Mouse (Mus musculus) ovary, adult 18-20 months (tissue): ENCODE measurements around the gene Eya4.

Source experiments
- DNase-seq: peaks from one replicate; pipeline ENCODE4 v3.0.0; 2022; ENCODE audit warnings: low spot score, mixed read lengths

Eya4 gene

GRCm38 (mm10) chr10:23230863-23231262 lies 119.7 kb downstream of the Eya4 start:
- DNase-seq = no peak

GRCm38 (mm10) chr10:23223336-23223735 lies 127.2 kb downstream of the Eya4 start:
- no peak for DNase-seq

GRCm38 (mm10) chr10:23220432-23220831 lies 130.2 kb downstream of the Eya4 start:
- no peak for DNase-seq

GRCm38 (mm10) chr10:23216815-23217214 lies 133.8 kb downstream of the Eya4 start:
- DNase-seq = no peak

GRCm38 (mm10) chr10:23211381-23211780 lies 139.2 kb downstream of the Eya4 start:
- no peak for DNase-seq

GRCm38 (mm10) chr10:23203885-23204284 lies 146.7 kb downstream of the Eya4 start:
- peak; percentile 5 for DNase-seq

GRCm38 (mm10) chr10:23203144-23203838 lies 147.3 kb downstream of the Eya4 start:
- DNase-seq = no peak

GRCm38 (mm10) chr10:23202591-23202990 lies 148.0 kb downstream of the Eya4 start:
- DNase-seq = no peak

- no peak for DNase-seq
Measured at GRCm38 (mm10) chr10:23198251-23198650, 152.3 kb downstream of the Eya4 start.

- DNase-seq = no peak
Measured at GRCm38 (mm10) chr10:23196336-23196735, 154.2 kb downstream of the Eya4 start.

GRCm38 (mm10) chr10:23195337-23195736 lies 155.2 kb downstream of the Eya4 start:
- DNase-seq = no peak

GRCm38 (mm10) chr10:23189836-23190235 lies 160.8 kb downstream of the Eya4 start:
- DNase-seq = no peak

GRCm38 (mm10) chr10:23185391-23185790 lies 165.2 kb downstream of the Eya4 start:
- no peak for DNase-seq

- DNase-seq = no peak
Measured at GRCm38 (mm10) chr10:23181572-23182493, 168.8 kb downstream of the Eya4 start.

- no peak for DNase-seq
Measured at GRCm38 (mm10) chr10:23179285-23179684, 171.3 kb downstream of the Eya4 start.

GRCm38 (mm10) chr10:23177347-23178046 lies 173.1 kb downstream of the Eya4 start:
- DNase-seq = no peak

GRCm38 (mm10) chr10:23176666-23177346 lies 173.8 kb downstream of the Eya4 start:
- no peak for DNase-seq

GRCm38 (mm10) chr10:23171541-23171940 lies 179.0 kb downstream of the Eya4 start:
- no peak for DNase-seq

GRCm38 (mm10) chr10:23165089-23165642 lies 185.4 kb downstream of the Eya4 start:
- DNase-seq = no peak

GRCm38 (mm10) chr10:23159844-23160243 lies 190.7 kb downstream of the Eya4 start:
- DNase-seq = no peak

- no peak for DNase-seq
Measured at GRCm38 (mm10) chr10:23159138-23159537, 191.4 kb downstream of the Eya4 start.
